Mouse (Mus musculus) limb, embryonic 11.5 days (tissue): Measurements from ENCODE around the gene Ubr4. TPM values are rescaled to one million over a fixed set of nuclear protein-coding genes. Genes with fewer than 3 reads are reported as not detected.

Source experiments
- ATAC-seq: fragments of 200-750 bp; cut with Nextera tagmentation; 2 replicates; pipeline ENCODE4 v1.8.0; 2017; ENCODE audit warnings: low read depth; ENCODE audit not compliant: insufficient number of reproducible peaks, low FRiP score, low TSS enrichment
- DNase-seq: peaks from one replicate; pipeline ENCODE4 v3.0.0-alpha.2; 2015; ENCODE audit warnings: low spot score
- H3K27ac ChIP-seq: fragments of 300-500 bp; sonication (generic); replicated peaks from 2 replicates; pipeline ENCODE4 v1.5.1; 2014; ENCODE audit warnings: low read depth, mild to moderate bottlenecking, low read length
- H3K27me3 ChIP-seq: fragments of 300-500 bp; sonication (generic); 2 replicates; pipeline ENCODE4 v1.6.1; 2014; ENCODE audit warnings: mild to moderate bottlenecking, low read length, mixed read lengths; ENCODE audit not compliant: control insufficient read depth, insufficient read depth
- H3K36me3 ChIP-seq: fragments of 300-500 bp; sonication (generic); 2 replicates; pipeline ENCODE4 v1.6.1; 2014; ENCODE audit warnings: mild to moderate bottlenecking, low read length, moderate library complexity, mixed read lengths; ENCODE audit not compliant: control insufficient read depth, insufficient read depth
- H3K4me1 ChIP-seq: fragments of 300-500 bp; sonication (generic); 2 replicates; pipeline ENCODE4 v1.6.1; 2014; ENCODE audit warnings: low read length, mixed read lengths; ENCODE audit not compliant: control insufficient read depth, insufficient read depth
- H3K4me2 ChIP-seq: fragments of 300-500 bp; sonication (generic); 2 replicates; pipeline ENCODE4 v1.6.1; 2014; ENCODE audit warnings: low read depth, mild to moderate bottlenecking, moderate library complexity; ENCODE audit not compliant: severe bottlenecking
- H3K4me3 ChIP-seq: fragments of 300-500 bp; sonication (generic); 2 replicates; pipeline ENCODE4 v1.5.1; 2014; ENCODE audit warnings: low read depth, low read length
- H3K9ac ChIP-seq: fragments of 300-500 bp; sonication (generic); 2 replicates; pipeline ENCODE4 v1.6.1; 2014; ENCODE audit warnings: mild to moderate bottlenecking, low read length
- H3K9me3 ChIP-seq: fragments of 300-500 bp; sonication (generic); 2 replicates; pipeline ENCODE4 v1.6.1; 2016; ENCODE audit warnings: low read length; ENCODE audit not compliant: control insufficient read depth
- WGBS: fragments of 180-500 bp; shearing (Covaris S2); extraction: QIAGEN DNeasy Blood & Tissue Kit; methylation state at CpG from one replicate; pipeline ENCODE4 v1.1.7; 2014; 5-methylcytosine and 5-hydroxymethylcytosine counted together
- polyA plus RNA-seq: library from polyadenylated mRNA; unstranded; fragments of >200 nt; fragmentation: Nextera tagmentation; extraction: Ambion mirVana; gene quantifications from 2 replicates; pipeline ENCODE4 v1.2.1, GENCODE M21; 2014

The Ubr4 gene
- polyA plus RNA-seq, 1 experiment from 2014 or later = 87.0 TPM

GRCm38 (mm10) chr4:139488325-139488724 lies 135.9 kb downstream of the Ubr4 start:
- WGBS = 97% methylated on average over 5 of the region's 5 CpGs
- DNase-seq (no peak), ATAC-seq (no peak)
- H3K9ac ChIP-seq = no peak overlapping the region
- H3K4me3 ChIP-seq = no peak overlapping the region
- H3K27me3 ChIP-seq = no peaks in the 10 kb centered on the region
- no peaks in the 10 kb centered on the region for H3K9me3 ChIP-seq
- no peaks in the 10 kb centered on the region for H3K4me1 ChIP-seq
- H3K4me2 ChIP-seq = no peak overlapping the region
- no peak overlapping the region for H3K27ac ChIP-seq
- H3K36me3 ChIP-seq = peaks cover 26% of the 10 kb centered on the region

GRCm38 (mm10) chr4:139489946-139490345 lies 137.5 kb downstream of the Ubr4 start:
- no peak overlapping the region for H3K4me3 ChIP-seq
- H3K27ac ChIP-seq = no peak overlapping the region
- DNase-seq = no peak
- H3K9ac ChIP-seq = no peak overlapping the region
- H3K36me3 ChIP-seq = peaks cover 18% of the 10 kb centered on the region
- no peak for ATAC-seq
- no peaks in the 10 kb centered on the region for H3K4me1 ChIP-seq
- 90% methylated on average over 1 of the region's 1 CpGs for WGBS
- H3K9me3 ChIP-seq = no peaks in the 10 kb centered on the region
- no peak overlapping the region for H3K4me2 ChIP-seq
- H3K27me3 ChIP-seq = no peaks in the 10 kb centered on the region

- Histone ChIP-seq H3K9me3 (no peaks in the 10 kb centered on the region), H3K4me2 (no peak overlapping the region), H3K4me1 (no peaks in the 10 kb centered on the region), H3K4me3 (no peak overlapping the region), H3K27ac (no peak overlapping the region), H3K27me3 (no peaks in the 10 kb centered on the region), H3K9ac (no peak overlapping the region), H3K36me3 (peaks cover 15% of the 10 kb centered on the region)
- WGBS = 88% methylated on average over 11 of the region's 11 CpGs
- DNase-seq = no peak
- ATAC-seq = no peak
These were observed 138.1 kb downstream of the Ubr4 start for GRCm38 (mm10) chr4:139490413-139491055.

- Histone ChIP-seq H3K4me1 (no peaks in the 10 kb centered on the region), H3K27me3 (no peaks in the 10 kb centered on the region), H3K4me3 (no peak overlapping the region), H3K9me3 (no peaks in the 10 kb centered on the region), H3K36me3 (peaks cover 13% of the 10 kb centered on the region), H3K27ac (no peak overlapping the region), H3K9ac (no peak overlapping the region), H3K4me2 (no peak overlapping the region)
- WGBS = 91% methylated on average over 5 of the region's 5 CpGs
- DNase-seq = no peak
- no peak for ATAC-seq
These were observed 139.2 kb downstream of the Ubr4 start for GRCm38 (mm10) chr4:139491541-139492170.

GRCm38 (mm10) chr4:139492258-139492833 lies 139.9 kb downstream of the Ubr4 start:
- H3K36me3 ChIP-seq = peaks cover 13% of the 10 kb centered on the region
- WGBS = 64% methylated on average over 3 of the region's 3 CpGs

GRCm38 (mm10) chr4:139493227-139494025 lies 141.0 kb downstream of the Ubr4 start:
- Histone ChIP-seq H3K36me3 (peaks cover 13% of the 10 kb centered on the region), H3K27me3 (no peaks in the 10 kb centered on the region), H3K27ac (no peak overlapping the region), H3K4me3 (no peak overlapping the region), H3K4me1 (no peaks in the 10 kb centered on the region), H3K9me3 (no peaks in the 10 kb centered on the region), H3K4me2 (no peak overlapping the region), H3K9ac (no peak overlapping the region)
- WGBS = 71% methylated on average over 9 of the region's 9 CpGs
- ATAC-seq (no peak), DNase-seq (no peak)

More at GRCm38 (mm10) chr4:139492258-139492833, 139.9 kb downstream of the Ubr4 start:
- Histone ChIP-seq H3K4me3 (no peak overlapping the region), H3K4me2 (no peak overlapping the region), H3K9me3 (no peaks in the 10 kb centered on the region), H3K27me3 (no peaks in the 10 kb centered on the region), H3K27ac (no peak overlapping the region), H3K4me1 (no peaks in the 10 kb centered on the region), H3K9ac (no peak overlapping the region)
- DNase-seq (no peak), ATAC-seq (no peak)

GRCm38 (mm10) chr4:139500814-139501213 lies 148.4 kb downstream of the Ubr4 start:
- Histone ChIP-seq H3K9me3 (no peaks in the 10 kb centered on the region), H3K4me2 (no peak overlapping the region), H3K36me3 (no peaks in the 10 kb centered on the region; the same call in 1 of the 2 replicates), H3K9ac (no peak overlapping the region), H3K4me3 (no peak overlapping the region), H3K4me1 (no peaks in the 10 kb centered on the region), H3K27me3 (no peaks in the 10 kb centered on the region), H3K27ac (no peak overlapping the region)
- no peak for DNase-seq
- ATAC-seq = no peak
- 74% methylated on average over 14 of the region's 14 CpGs for WGBS

GRCm38 (mm10) chr4:139501702-139502101 lies 149.3 kb downstream of the Ubr4 start:
- H3K4me1 ChIP-seq = no peaks in the 10 kb centered on the region
- no peak overlapping the region for H3K9ac ChIP-seq
- H3K27ac ChIP-seq = no peak overlapping the region
- ATAC-seq (no peak), DNase-seq (no peak)
- no peak overlapping the region for H3K4me3 ChIP-seq
- H3K27me3 ChIP-seq = no peaks in the 10 kb centered on the region
- H3K4me2 ChIP-seq = no peak overlapping the region
- H3K36me3 ChIP-seq = no peaks in the 10 kb centered on the region; the same call in 1 of the 2 replicates
- no peaks in the 10 kb centered on the region for H3K9me3 ChIP-seq
- 77% methylated on average over 6 of the region's 6 CpGs for WGBS
